Mouse (Mus musculus) heart, postnatal 0 days (tissue): ENCODE data around the gene Mast4. TPM values are rescaled to one million over a fixed set of nuclear protein-coding genes. Genes with fewer than 3 reads are reported as not detected.

ENCODE experiments used
- ATAC-seq: fragments of 200-750 bp; cut with Nextera tagmentation; 2 replicates; pipeline ENCODE4 v1.8.0; 2017; ENCODE audit warnings: low read depth, moderate number of reproducible peaks, moderate library complexity; ENCODE audit not compliant: insufficient read depth
- DNase-seq: peaks from one replicate; pipeline ENCODE4 v3.0.0-alpha.2; 2016; ENCODE audit warnings: low spot score
- H3K27ac ChIP-seq: fragments of 300-500 bp; sonication (generic); 2 replicates; pipeline ENCODE4 v1.5.1; 2014; ENCODE audit warnings: low read depth, mild to moderate bottlenecking
- H3K27me3 ChIP-seq: fragments of 300-500 bp; sonication (generic); 2 replicates; pipeline ENCODE4 v1.6.1; 2014; ENCODE audit warnings: low read length, mixed read lengths; ENCODE audit not compliant: control insufficient read depth, insufficient read depth
- H3K36me3 ChIP-seq: fragments of 300-500 bp; sonication (generic); replicated peaks from 2 replicates; pipeline ENCODE4 v1.6.1; 2014; ENCODE audit warnings: low read length, mixed read lengths; ENCODE audit not compliant: control insufficient read depth, insufficient read depth
- H3K4me1 ChIP-seq: fragments of 300-500 bp; sonication (generic); 2 replicates; pipeline ENCODE4 v1.6.1; 2014; ENCODE audit warnings: antibody characterized with exemption; ENCODE audit not compliant: control insufficient read depth, insufficient read depth
- H3K4me2 ChIP-seq: fragments of 300-500 bp; sonication (generic); 2 replicates; pipeline ENCODE4 v1.6.1; 2014; ENCODE audit warnings: low read depth, mild to moderate bottlenecking, low read length, moderate library complexity
- H3K4me3 ChIP-seq: fragments of 300-500 bp; sonication (generic); 2 replicates; pipeline ENCODE4 v1.5.1; 2014; ENCODE audit warnings: low read depth, low read length
- H3K9ac ChIP-seq: fragments of 300-500 bp; sonication (generic); replicated peaks from 2 replicates; pipeline ENCODE4 v1.6.1; 2014; ENCODE audit warnings: low read depth, low read length, mixed read lengths
- H3K9me3 ChIP-seq: fragments of 300-500 bp; sonication (generic); replicated peaks from 2 replicates; pipeline ENCODE4 v1.6.1; 2016; ENCODE audit warnings: low read length; ENCODE audit not compliant: control insufficient read depth
- CTCF ChIP-seq: IDR thresholded peaks from 2 replicates; pipeline ENCODE4 v1.5.1; 2016; ENCODE audit warnings: antibody characterized with exemption, control low read depth, low read depth
- EP300 ChIP-seq: IDR thresholded peaks from 2 replicates; pipeline ENCODE4 v1.6.1; 2016; ENCODE audit warnings: antibody characterized with exemption, low read depth
- WGBS: fragments of 180-500 bp; shearing (Covaris S2); extraction: QIAGEN DNeasy Blood & Tissue Kit; methylation state at CpG from one replicate; pipeline ENCODE4 v1.1.7; 2014; 5-methylcytosine and 5-hydroxymethylcytosine counted together
- polyA plus RNA-seq: library from polyadenylated mRNA; unstranded; fragments of >200 nt; fragmentation: Nextera tagmentation; extraction: Ambion mirVana; gene quantifications from 2 replicates; pipeline ENCODE4 v1.2.1, GENCODE M21; 2015
- total RNA-seq: library from RNA; depleted of rRNA; stranded (reverse); fragments of >200 nt; gene quantifications from 2 replicates; pipeline ENCODE4 v1.2.3, GENCODE M21; 2014; ENCODE audit warnings: low replicate concordance

The Mast4 gene
- total and polyA plus RNA-seq, 2 experiments from 2014 or later: 26.7 to 35.5 TPM

DNA sequence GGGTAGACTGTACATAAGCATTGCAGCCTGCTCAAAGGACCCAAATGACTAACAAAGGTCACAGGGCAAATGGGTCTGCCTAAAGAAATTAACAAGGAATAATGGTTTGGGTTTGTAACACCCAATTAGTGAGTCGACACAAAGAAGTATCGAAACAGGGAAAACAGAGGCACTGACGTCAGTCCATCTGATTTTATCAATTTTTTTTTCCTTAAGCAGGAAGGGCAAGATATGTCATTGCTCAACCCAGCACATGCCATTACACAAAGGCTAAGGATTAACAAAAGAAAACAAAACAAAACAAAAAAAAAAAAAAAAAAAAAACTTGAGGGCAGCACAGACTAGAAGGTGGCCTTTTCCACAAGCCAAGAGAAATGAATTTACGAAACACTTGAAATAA, 487.8 kb downstream of the Mast4 start:
- Histone ChIP-seq H3K9ac (no peak overlapping the region), H3K4me1 (peaks cover 16% of the 10 kb centered on the region), H3K27ac (no peak overlapping the region), H3K9me3 (no peaks in the 10 kb centered on the region), H3K4me3 (no peak overlapping the region), H3K36me3 (no peaks in the 10 kb centered on the region), H3K4me2 (no peak overlapping the region), H3K27me3 (no peaks in the 10 kb centered on the region)
- DNase-seq: no peak
- no peak for TF ChIP-seq EP300
- ATAC-seq: no peak
- 71% methylated on average over 4 of the region's 4 CpGs for WGBS

DNA sequence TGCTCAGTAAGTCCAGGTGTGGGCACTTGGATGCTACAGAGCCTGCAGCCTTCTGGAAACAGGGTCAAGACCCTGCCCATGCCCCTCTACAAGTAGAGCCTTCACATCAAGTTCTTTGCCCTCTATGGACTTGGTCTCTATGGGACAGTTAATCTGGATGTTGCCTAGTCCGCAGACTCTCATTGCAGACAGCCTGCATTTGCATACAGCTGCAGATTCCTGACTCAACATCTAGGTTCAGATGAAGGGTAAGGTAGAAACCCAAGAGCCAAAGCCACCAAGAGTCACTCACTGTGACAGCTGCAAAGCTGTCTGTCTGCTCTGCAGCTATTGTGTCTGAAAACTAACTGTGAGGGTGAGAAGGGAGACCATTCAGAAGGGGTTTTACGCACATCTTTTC, 491.6 kb downstream of the Mast4 start:
- 0 out of 2 replicates have a peak overlapping the region, but pooled peaks have one; percentile 22 for H3K27ac ChIP-seq
- DNase-seq (no peak), ATAC-seq (no peak)
- H3K27me3 ChIP-seq: no peaks in the 10 kb centered on the region
- no peak for TF ChIP-seq CTCF
- H3K9ac ChIP-seq: no peak overlapping the region
- 0 out of 2 replicates have a peak, but pooled peaks cover 3% of the 10 kb centered on the region for H3K36me3 ChIP-seq
- H3K4me1 ChIP-seq: peaks cover 16% of the 10 kb centered on the region
- no peak overlapping the region for H3K4me3 ChIP-seq
- H3K9me3 ChIP-seq: no peaks in the 10 kb centered on the region
- WGBS: 69% methylated on average over 2 of the region's 2 CpGs
- H3K4me2 ChIP-seq: peak overlapping the region; percentile 17; the same call in 1 of the 2 replicates

DNA sequence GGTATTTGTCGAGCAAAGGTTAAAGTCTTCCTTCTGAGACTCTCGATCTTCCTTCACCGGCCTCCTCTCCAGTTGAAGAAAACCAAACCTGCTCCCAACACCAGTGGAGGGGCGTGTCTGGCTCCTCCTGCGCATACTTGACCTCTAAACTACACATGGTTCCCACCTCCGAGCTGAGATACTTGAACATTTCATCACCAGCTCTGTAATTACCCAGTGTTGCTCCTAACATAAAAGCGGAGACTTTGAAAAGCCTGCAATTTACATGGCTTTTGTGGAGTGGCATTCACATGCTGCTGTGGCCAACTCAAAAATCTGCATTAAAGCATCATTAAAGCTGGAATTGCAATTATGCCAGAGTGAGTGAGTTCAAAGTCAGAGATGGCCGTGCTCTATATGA, 492.1 kb downstream of the Mast4 start:
- Histone ChIP-seq H3K9me3 (no peaks in the 10 kb centered on the region), H3K9ac (no peak overlapping the region), H3K4me3 (no peak overlapping the region), H3K27ac (0 out of 2 replicates have a peak overlapping the region, but pooled peaks have one; percentile 22), H3K36me3 (0 out of 2 replicates have a peak, but pooled peaks cover 3% of the 10 kb centered on the region), H3K4me2 (peak overlapping the region; percentile 17; the same call in 1 of the 2 replicates), H3K27me3 (no peaks in the 10 kb centered on the region), H3K4me1 (peaks cover 16% of the 10 kb centered on the region)
- DNase-seq (peak; percentile 62), ATAC-seq (peak; percentile 90)
- WGBS: 26% methylated on average over 8 of the region's 8 CpGs
- no peak for TF ChIP-seq CTCF
- no peak for TF ChIP-seq EP300

DNA sequence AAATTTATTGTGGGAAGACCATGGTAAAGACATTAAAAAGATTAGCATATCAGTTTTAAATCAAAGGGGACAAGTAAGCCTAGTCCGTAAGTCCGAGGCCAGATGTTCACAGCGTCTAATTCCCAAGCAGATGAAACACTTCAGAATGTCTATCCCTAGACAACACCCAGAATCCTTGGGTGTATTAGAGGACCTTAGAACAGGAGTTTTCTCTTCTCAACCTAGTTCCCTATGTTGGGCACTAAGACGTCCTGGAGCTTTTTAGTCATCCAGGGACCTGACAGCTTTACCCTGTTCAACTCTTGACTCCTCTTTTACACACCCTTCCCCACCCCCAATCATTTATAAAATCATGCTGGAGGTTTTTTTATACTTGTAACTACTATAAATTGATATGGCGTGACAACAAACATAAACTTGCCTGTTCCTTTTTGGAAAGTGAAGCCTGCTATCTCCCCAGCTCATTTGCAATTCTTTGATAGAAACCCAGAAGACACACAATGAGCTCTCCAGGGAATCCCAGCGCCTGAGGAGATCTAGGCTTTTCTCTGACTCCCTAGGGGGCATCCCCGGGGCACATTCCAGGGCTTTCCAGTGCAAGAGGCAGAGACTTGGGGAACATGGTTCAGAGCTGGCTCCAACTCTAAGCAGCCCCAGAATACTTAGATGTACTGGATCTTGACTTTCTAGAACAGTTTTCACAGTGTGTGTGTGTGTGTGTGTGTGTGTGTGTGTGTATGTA, 494.4 kb downstream of the Mast4 start:
- H3K27me3 ChIP-seq: no peaks in the 10 kb centered on the region
- peaks cover 6% of the 10 kb centered on the region for H3K4me1 ChIP-seq
- H3K27ac ChIP-seq: no peak overlapping the region
- no peaks in the 10 kb centered on the region for H3K9me3 ChIP-seq
- DNase-seq: no peak
- no peak overlapping the region for H3K9ac ChIP-seq
- TF ChIP-seq EP300 (no peak), CTCF (no peak)
- 0 out of 2 replicates have a peak, but pooled peaks cover 7% of the 10 kb centered on the region for H3K36me3 ChIP-seq
- no peak overlapping the region for H3K4me3 ChIP-seq
- H3K4me2 ChIP-seq: no peak overlapping the region
- 60% methylated on average over 7 of the region's 7 CpGs for WGBS
- ATAC-seq: no peak

DNA sequence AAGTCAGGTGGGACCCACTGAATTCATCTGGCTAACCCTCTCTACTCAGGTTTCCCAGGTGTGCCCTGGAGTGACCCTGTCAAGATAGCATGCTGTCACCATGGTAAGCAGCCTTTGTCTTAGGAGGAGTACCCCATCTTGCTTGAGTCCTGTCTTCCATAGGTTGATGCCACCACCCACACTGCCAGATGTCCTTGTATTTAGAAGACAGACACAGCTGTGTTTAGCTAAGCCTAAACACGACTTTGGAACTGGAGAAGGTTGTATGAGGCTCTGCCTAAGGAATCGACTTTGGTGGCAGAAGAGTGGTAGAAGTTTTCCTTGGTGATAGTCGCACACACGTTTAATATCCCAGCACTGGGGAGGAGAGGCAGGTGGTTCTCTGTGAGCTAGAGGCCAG, 496.9 kb downstream of the Mast4 start:
- no peak overlapping the region for H3K27ac ChIP-seq
- no peak overlapping the region for H3K9ac ChIP-seq
- TF ChIP-seq EP300 (no peak), CTCF (no peak)
- no peaks in the 10 kb centered on the region for H3K9me3 ChIP-seq
- WGBS: 71% methylated on average over 4 of the region's 4 CpGs
- ATAC-seq: no peak
- H3K4me1 ChIP-seq: peaks cover 1% of the 10 kb centered on the region
- H3K4me2 ChIP-seq: no peak overlapping the region
- DNase-seq: no peak
- H3K4me3 ChIP-seq: no peak overlapping the region
- 0 out of 2 replicates have a peak, but pooled peaks cover 7% of the 10 kb centered on the region for H3K36me3 ChIP-seq
- H3K27me3 ChIP-seq: no peaks in the 10 kb centered on the region

DNA sequence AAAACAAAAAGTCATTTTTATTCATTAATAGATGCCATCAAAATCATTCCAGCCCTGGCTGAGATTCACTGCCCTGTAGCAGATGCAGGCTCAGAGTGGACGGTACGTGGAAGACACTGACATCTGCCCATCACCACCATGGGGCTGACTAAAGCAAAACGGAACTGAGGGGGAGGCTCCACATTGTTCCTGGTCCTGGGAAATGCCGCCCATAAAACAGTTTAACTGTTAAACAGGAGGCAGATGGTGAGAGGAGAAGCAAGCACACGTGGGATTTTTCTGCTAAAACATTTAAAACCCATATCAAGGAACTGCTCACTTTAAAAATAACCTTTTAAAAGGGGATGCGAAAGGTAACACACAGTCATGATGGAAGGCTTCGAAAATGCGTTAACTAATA, 499.0 kb downstream of the Mast4 start:
- no peak for TF ChIP-seq EP300
- no peak for TF ChIP-seq CTCF
- Histone ChIP-seq H3K9me3 (no peaks in the 10 kb centered on the region), H3K4me1 (no peaks in the 10 kb centered on the region), H3K9ac (no peak overlapping the region), H3K4me3 (no peak overlapping the region), H3K4me2 (no peak overlapping the region), H3K36me3 (0 out of 2 replicates have a peak, but pooled peaks cover 7% of the 10 kb centered on the region), H3K27ac (no peak overlapping the region), H3K27me3 (no peaks in the 10 kb centered on the region)
- DNase-seq: no peak
- no peak for ATAC-seq
- WGBS: 70% methylated on average over 8 of the region's 8 CpGs
